Mouse (Mus musculus): ENCODE results near the gene Tmed9.

Gene Tmed9

GRCm38 (mm10) chr13:55573432-55573831, at the start of gene Tmed9:
Gene Tmed9 (plus strand): TSS chr13:55573732.
- no peak for DNase-seq

DNA sequence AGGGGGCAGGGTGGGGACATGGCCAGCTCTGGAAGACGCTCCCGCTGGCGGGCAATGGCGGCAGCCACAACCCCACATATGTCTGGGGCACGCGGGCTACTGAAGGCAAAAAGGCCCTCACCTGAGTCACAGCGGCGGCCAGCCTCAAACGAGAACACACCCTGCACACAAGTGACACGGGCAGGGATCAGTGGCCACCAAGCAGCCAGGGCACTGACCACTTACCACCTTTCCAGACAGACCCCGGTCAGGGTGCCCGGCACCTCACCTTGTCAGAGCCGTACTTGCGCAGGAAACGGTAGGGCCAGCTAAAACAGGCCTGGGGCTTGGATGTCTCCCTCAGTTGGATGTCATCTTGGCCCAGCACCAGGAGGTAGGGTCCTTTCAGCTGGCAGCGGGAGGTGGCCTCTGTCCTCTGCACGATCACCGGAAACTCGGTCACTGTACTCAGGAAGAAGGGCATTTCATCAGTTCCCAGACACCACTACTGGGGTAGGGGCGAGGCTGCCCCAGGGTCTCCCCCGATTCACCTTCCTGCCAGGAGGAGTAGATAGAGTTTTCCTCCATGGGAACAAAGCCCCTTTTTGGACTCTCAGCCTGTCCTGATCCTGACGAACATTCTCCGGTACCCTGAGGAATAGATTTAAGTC, 49.5 kb upstream of the Tmed9 start:
- DNase-seq = no peak

- DNase-seq = no peak
Observed at GRCm38 (mm10) chr13:55525733-55526553, 47.6 kb upstream of the Tmed9 start.

- no peak for DNase-seq
Observed at GRCm38 (mm10) chr13:55527212-55527611, 46.3 kb upstream of the Tmed9 start.

GRCm38 (mm10) chr13:55527834-55528772, 45.4 kb upstream of the Tmed9 start:
- no peak for DNase-seq

- DNase-seq = no peak
Observed at GRCm38 (mm10) chr13:55529198-55529915, 44.2 kb upstream of the Tmed9 start, which contains the start of gene Dok3. Gene Dok3 (minus strand): TSS chr13:55529296.

DNA sequence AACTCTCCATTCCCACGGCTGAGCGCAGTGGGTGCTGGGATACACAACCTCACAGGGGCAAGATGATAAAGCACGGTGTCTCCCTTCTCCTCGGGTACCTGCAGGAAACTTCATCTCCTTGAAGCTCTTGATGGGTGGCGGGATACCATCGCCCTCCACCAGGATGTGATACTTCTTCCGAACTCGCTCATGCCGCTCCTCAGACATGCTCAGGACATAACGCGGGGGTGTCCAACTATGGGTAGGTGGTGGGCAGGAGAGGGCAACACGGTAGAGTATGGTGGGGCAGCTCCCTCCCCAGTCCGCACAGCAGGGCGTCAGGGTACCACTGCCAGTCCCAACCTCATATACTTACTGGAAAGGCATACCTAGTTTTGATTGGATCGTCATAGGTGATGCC, 38.3 kb upstream of the Tmed9 start:
- no peak for DNase-seq

GRCm38 (mm10) chr13:55535796-55536193, 37.7 kb upstream of the Tmed9 start:
- no peak for DNase-seq

DNA sequence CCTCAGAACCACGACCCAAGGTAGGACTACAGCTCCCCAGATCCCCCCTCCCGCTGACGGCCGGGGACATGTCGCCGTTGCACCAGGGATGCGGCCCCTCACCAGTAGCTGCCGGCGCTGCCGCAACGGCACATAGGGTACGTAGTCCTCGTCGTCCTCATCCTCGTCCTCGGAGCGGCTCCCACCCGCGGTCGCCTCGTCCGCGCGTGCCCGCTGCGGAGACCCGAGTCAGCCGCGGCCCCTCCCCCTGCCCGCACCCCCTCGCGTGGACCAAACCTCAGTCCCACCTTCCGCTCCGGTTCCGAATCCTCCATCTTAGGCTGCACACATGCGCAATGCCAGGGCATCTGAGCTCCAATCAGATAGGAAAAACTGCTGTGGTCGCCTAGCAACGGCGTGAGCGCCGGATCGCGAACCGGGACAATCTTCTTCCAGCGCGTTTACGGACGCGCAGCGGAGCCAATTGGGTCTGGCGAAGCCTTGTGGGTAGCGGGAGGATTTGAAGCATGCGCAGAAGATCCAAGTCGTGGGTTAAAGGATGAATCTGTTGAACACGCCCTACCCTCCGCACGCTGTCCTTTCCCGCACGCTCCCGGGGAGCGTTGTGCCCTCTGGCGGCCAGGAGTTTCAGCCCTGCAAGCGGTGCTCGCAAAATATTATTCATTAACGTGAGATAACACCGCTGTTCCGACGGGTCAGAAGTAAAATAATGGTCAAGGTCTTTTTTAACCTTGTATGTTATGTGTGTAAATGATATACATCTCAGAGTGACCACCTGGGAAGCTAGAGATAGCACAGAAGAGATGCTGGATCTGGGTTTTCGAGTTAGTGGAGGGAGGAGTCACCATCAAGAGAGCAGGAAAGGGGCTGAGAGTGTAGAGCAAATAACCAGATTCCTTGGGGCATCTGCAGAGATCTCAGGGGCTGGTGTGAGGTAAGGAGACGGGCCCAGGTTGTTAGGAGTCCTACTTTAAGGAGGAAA, 37.0 kb upstream of the Tmed9 start, which contains the start of gene Ddx41:
Gene Ddx41, minus strand, starts transcription at position 465 of the 982 bp plus-strand sequence.
- DNase-seq = peak; percentile 100

- DNase-seq = no peak
Observed at GRCm38 (mm10) chr13:55540933-55541332, 32.6 kb upstream of the Tmed9 start.

- peak; percentile 96 for DNase-seq
Observed at GRCm38 (mm10) chr13:55542891-55543290, 30.6 kb upstream of the Tmed9 start.

GRCm38 (mm10) chr13:55543447-55543846, 30.1 kb upstream of the Tmed9 start:
- DNase-seq = no peak

DNA sequence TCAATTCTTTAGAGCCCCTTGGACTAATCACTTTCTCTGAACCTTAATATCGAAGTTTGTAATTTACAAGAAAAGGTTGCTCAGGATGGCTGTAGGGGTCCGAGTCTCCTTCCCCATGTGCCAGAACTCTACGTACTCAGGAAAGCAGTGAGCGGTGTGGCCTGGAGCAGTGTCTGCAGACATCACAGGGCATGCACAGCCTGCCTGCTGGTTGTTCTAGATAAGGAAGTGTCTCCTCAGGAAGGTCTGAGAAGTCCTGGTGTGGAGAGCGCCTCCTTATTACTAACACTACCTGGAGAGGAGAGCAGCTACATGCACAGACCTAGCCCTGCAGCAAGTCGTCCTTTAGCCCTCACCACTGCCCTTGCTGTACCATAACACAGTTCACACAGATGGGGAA, 28.7 kb upstream of the Tmed9 start:
- DNase-seq = no peak

DNA sequence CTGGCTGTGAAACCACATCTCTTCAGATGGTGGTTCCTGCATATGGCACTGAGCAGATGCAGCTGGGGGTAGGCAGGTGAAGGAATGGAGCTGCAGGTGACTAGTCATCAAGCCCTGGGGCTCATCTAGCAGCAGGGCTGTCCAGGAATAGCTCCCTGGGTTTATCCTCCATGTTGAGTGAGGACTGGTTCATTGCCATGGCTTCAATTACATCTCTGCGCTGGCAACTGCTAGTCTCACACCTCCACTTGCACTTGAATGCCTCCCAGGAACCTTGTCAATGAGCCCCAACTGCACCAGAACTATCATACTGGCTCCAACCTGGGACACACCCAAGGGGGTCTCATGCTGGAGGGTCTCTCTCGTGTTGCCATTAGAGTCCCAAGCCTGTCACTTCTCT, 25.6 kb upstream of the Tmed9 start:
- DNase-seq = no peak

GRCm38 (mm10) chr13:55548426-55548825, 25.1 kb upstream of the Tmed9 start:
- DNase-seq = no peak

DNA sequence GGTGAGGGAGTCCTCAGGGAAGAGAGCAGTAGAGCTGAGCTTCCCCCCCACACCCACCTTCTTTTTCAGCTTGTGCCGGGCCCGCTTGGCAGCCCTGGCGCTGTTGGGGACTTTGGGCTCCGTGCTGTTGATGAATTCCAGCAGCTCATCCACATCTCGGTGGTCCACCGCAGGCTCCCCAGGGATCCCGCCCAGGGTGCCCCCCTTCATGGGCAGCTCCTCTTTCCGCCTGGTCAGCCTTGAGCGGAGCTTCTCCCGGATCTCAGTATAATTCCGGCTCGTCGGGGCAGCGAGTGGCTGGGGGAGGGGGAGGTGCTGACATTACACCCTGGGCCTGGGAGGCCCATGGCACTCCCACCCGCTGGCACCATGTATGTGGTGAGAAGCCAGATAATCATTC, 24.5 kb upstream of the Tmed9 start:
- DNase-seq = no peak

GRCm38 (mm10) chr13:55555921-55556320, 17.6 kb upstream of the Tmed9 start:
- no peak for DNase-seq

GRCm38 (mm10) chr13:55557499-55557898, 16.0 kb upstream of the Tmed9 start:
- DNase-seq = no peak

- no peak for DNase-seq
Observed at GRCm38 (mm10) chr13:55563266-55563879, 10.2 kb upstream of the Tmed9 start.

- DNase-seq = no peak
Observed at GRCm38 (mm10) chr13:55567001-55567400, 6.5 kb upstream of the Tmed9 start.

GRCm38 (mm10) chr13:55567949-55568348, 5.6 kb upstream of the Tmed9 start:
- no peak for DNase-seq
